Mouse (Mus musculus): ENCODE data around the gene Anapc16. TPM values are rescaled to one million over a fixed set of nuclear protein-coding genes. Genes with fewer than 3 reads are reported as not detected.

Gene Anapc16
- polyA plus RNA-seq (2014; fragmentation: Illumina TruSeq; extraction: RNeasy Lipid Tissue Mini Kit (QIAGEN cat#74804); ENCODE audit: low read depth, low replicate concordance), result 20.0 TPM

GRCm38 (mm10) chr10:60002673-60003212 is at the start of gene Anapc16, which contains the start of gene Ascc1:
TSS of gene Anapc16 (minus strand) at chr10:60003135.
TSS of gene Ascc1 (plus strand) at chr10:60002805.

GRCm38 (mm10) chr10:59951211-59952151 is 51.5 kb downstream of the Anapc16 start, which contains the start of gene Ddit4:
TSS of gene Ddit4 (minus strand) at chr10:59951834.

Other genes starting within 250 kb of the Anapc16 start
- 6.1 TPM for gene Dnajb12, start 123.6 kb downstream of the Anapc16 start, polyA plus RNA-seq (2014; fragmentation: Illumina TruSeq; extraction: RNeasy Lipid Tissue Mini Kit (QIAGEN cat#74804); ENCODE audit: low read depth, low replicate concordance)
- gene Ddit4, start 51.3 kb downstream of the Anapc16 start, polyA plus RNA-seq (2014; fragmentation: Illumina TruSeq; extraction: RNeasy Lipid Tissue Mini Kit (QIAGEN cat#74804); ENCODE audit: low read depth, low replicate concordance), result 4.6 TPM
- 36.4 TPM for gene Ascc1, start 330 bp downstream of the Anapc16 start, polyA plus RNA-seq (2014; fragmentation: Illumina TruSeq; extraction: RNeasy Lipid Tissue Mini Kit (QIAGEN cat#74804); ENCODE audit: low read depth, low replicate concordance)
- gene Spock2, start 103.1 kb upstream of the Anapc16 start, polyA plus RNA-seq (2014; fragmentation: Illumina TruSeq; extraction: RNeasy Lipid Tissue Mini Kit (QIAGEN cat#74804); ENCODE audit: low read depth, low replicate concordance), result 26.0 TPM
- gene Chst3, start 216.1 kb upstream of the Anapc16 start, polyA plus RNA-seq (2014; fragmentation: Illumina TruSeq; extraction: RNeasy Lipid Tissue Mini Kit (QIAGEN cat#74804); ENCODE audit: low read depth, low replicate concordance), result 0.41 TPM

Measured in testis, adult 10 weeks (tissue).